Mouse (Mus musculus) small intestine, adult 2 months (tissue): ENCODE measurements around the gene Vmn2r84.

Source experiments
- CTCF ChIP-seq: fragments of 200-500 bp; IDR thresholded peaks from 2 replicates; pipeline ENCODE4 v1.5.1; 2012; ENCODE audit warnings: low read depth, mild to moderate bottlenecking, control low read depth, inconsistent platforms, low read length, moderate library complexity, mixed read lengths; ENCODE audit not compliant: insufficient replicate concordance, insufficient read length; ENCODE audit errors: extremely low read depth
- POLR2A ChIP-seq: fragments of 200-500 bp; IDR thresholded peaks from 2 replicates; pipeline ENCODE4 v1.6.1; 2012; ENCODE audit warnings: low read depth, mild to moderate bottlenecking, control low read depth, inconsistent platforms, low read length, moderate library complexity

- no peak for TF ChIP-seq POLR2A
- TF ChIP-seq CTCF, result no peak
Observed at GRCm38 (mm10) chr10:130420401-130420800, 26.3 kb upstream of the Vmn2r84 start.
